Mouse (Mus musculus) lung, postnatal 4 days (tissue): ENCODE results near the gene Tmem198.

ENCODE experiments used
- DNase-seq, 2 experiments: peaks; one replicate each; pipeline ENCODE4 v3.0.0; 2021

The Tmem198 gene

DNA sequence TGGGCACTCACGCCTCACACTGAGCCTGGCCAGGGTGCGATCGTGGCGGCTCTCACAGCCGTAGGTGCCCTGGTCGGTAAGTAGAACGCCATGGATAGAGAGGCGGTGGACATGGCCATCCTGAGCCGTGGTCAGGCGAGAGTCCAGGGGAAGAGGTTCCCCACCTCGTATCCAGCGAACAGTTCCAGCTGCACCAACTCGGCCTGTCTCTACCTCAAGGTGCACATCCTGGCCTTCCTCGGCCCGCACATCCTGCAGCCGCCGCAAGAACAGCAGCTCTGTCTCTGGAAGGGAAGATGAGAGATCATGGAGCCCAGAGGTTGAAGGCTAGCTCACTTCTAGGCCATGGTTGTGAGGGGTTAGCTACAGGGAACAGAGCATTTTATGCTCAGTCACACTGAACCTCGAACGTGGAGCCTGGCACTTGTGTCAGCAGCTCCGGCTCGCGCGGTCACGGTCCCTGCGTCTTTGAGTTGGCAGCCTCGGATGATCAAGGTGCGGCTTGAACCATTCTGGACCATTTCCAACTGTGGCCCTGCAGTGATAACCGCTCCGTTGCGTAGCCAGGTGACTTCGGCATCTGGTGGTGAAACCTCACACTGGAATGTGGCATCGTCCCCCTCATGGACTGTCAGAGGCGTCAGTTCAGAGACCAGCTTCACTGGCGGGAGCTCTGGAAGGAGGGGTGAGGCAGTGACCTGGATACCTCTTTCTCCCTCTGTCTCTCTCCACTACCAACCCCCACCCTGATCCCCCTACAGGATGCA, 11.6 kb downstream of the Tmem198 start:
- no peak for DNase-seq

GRCm38 (mm10) chr1:75492579-75493170, 13.3 kb downstream of the Tmem198 start:
- no peak for DNase-seq

DNA sequence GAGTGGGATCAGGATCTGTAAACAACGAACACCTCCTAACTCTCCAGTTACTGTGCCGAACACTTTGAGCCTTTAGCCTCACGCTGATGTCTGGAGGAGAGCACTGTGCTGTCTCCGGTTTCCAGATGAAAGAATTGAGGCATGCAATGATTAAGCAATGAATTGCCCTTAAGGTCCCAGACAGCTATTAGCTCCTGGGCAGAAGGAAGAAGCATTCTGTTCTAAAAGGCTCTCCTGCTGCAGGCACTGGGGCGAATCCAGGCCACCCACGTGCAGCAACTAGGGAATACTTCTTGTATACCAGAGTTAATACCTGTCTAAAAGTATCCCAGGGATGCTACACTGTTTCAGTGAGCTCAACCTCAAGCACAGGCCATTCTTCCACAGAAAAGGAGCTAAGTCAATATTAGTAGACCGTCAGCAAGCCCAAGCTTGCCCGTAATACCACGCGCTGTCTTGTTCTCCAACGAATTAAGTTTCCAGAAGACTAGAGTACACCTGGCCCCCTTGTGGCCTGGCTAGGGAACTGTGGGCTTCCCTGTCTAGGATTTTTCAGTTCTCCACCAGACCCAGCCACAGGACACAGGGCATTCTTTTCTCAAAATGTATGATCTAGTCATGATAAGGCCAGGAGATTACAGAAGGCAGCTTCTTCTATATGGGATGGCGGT, 15.7 kb downstream of the Tmem198 start:
- DNase-seq: peak; percentile 35 to 50

DNA sequence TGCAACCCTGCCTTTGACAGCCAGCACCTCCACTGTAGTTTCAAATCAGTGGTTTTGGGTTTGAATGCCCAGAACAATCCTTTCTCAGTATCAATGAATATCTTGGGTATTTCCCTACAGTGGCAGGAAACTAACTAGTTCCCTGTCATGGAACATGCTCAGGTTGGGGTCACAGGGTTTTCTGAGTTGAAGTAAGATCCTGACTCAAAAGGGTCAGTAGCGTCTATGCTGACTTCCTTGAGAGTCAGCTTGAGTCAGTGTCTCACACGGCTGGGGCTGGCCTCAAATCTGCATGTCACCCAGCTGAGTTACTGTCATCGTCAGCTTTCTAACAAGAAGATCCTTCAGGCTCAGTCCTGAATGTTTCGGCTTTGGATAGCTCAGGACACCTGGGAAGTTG, 19.6 kb downstream of the Tmem198 start:
- DNase-seq: no peak

GRCm38 (mm10) chr1:75499441-75499840, 20.1 kb downstream of the Tmem198 start:
- DNase-seq: no peak

DNA sequence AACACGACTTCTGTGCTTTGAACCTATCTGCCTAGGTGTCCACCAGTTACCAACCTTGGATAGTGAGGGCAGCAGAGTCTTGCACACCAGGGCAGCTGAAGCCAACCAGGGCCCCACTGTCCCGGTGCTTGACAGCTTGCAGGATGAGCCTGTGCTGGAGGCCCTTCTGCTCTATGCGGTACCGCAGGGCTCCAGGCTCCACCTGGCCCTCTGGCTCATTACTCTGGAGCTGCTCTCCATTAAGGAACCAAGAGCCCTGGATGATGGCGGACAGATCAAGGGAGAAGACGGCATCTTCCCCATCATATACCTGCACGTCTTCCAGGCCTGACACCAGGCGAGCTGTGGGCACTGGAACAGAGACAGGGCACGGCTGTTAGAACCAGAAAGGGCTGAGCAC, 22.6 kb downstream of the Tmem198 start:
- DNase-seq: peak in 1 of 2 experiments; percentile 16

DNA sequence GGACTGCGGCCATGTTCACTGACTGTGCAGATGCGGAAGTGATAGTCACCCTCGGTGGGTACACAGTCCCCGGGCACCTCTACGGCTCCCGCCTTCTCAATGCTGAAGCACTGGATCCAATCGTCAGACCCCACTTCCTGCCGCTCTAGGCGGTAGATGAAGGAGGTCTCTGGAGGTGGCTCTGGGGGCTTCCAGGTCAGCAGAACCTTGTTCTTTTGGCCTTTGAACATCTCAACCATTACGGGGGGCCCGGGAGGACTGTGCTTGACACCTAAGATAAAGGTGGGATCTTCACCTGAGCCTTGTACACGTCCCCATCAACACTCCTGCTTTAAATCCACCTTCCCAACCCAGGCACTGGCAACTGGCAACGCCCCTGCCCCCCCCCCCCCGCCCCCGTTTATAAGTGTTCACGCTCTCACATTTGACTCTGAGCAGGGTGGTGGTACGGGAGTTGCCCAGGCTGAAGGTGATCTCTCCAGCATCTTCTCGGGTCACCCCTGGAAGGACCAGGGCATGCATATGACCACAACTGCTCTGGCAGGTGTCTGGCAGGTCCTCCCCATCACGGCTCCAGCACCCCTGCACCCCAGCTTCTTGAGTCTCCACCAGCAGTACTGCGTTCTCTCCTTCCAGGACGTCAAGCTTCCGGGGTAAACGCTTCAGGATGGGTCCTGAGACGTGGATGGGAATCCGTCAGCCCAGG, 23.8 kb downstream of the Tmem198 start:
- peak in 1 of 2 experiments; percentile 19 for DNase-seq

- peak in 1 of 2 experiments; percentile 22 for DNase-seq
Measured at GRCm38 (mm10) chr1:75503651-75503980, 24.3 kb downstream of the Tmem198 start.

GRCm38 (mm10) chr1:75504256-75505045, 25.1 kb downstream of the Tmem198 start:
- peak in 1 of 2 experiments; percentile 15 for DNase-seq

- peak; percentile 76 to 83 for DNase-seq
Measured at GRCm38 (mm10) chr1:75505159-75505955, 26.0 kb downstream of the Tmem198 start.

- peak; percentile 83 to 92 for DNase-seq
Measured at GRCm38 (mm10) chr1:75505956-75506831, 26.9 kb downstream of the Tmem198 start, which contains the start of gene Obsl1. Obsl1 (minus strand) TSS chr1:75506452.

DNA sequence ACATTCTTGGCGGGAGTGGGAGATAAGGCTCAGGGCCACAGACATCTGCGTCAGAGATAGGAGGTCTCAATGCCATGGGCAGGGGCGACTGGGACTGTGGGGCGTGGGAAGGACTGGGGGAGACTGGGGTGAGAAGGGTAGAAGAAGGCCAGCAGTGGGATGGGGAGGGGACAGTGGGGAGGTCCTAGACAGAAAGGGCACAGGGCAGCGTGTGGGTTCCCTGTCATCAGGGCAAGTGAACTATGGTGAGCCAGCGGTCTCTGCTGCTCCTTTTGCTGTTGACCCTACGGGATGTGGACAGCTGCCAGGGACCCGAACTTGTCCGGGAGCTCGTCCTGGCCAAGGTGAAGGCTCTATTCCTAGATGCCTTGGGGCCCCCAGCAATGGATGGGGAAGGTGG, 27.7 kb downstream of the Tmem198 start, which contains the start of gene Inha:
Gene Inha, plus strand, starts transcription at position 72 of the 400 bp plus-strand sequence.
- peak in 1 of 2 experiments; percentile 24 for DNase-seq

- no peak for DNase-seq
Measured at GRCm38 (mm10) chr1:75509586-75509985, 30.3 kb downstream of the Tmem198 start.

- peak in 1 of 2 experiments; percentile 19 for DNase-seq
Measured at GRCm38 (mm10) chr1:75510154-75510553, 30.8 kb downstream of the Tmem198 start.

GRCm38 (mm10) chr1:75511437-75512210, 32.3 kb downstream of the Tmem198 start:
- DNase-seq: no peak

DNA sequence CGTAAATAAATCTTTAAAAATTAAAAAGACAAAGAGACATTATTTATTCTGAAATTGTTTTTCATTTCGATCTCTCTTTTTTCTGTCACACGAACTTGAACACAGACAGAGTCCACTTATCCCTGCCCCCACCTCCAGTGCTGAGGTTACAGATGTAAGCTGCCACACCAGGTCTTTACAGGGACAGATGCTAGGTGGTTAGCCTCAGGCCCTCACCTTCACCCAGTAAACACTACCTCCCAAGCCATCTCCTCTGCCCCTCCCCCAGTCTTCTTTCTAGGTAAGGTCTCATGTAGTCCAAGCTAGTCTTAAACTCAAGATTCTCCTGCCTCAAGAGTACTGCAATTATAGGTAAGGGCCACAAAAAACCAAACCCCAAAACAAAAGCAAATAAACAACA, 33.2 kb downstream of the Tmem198 start:
- no peak for DNase-seq

GRCm38 (mm10) chr1:75516703-75517380, 37.5 kb downstream of the Tmem198 start:
- DNase-seq: no peak

GRCm38 (mm10) chr1:75517984-75518383, 38.7 kb downstream of the Tmem198 start:
- DNase-seq: no peak

GRCm38 (mm10) chr1:75518427-75518826, 39.1 kb downstream of the Tmem198 start:
- no peak for DNase-seq
